Mouse (Mus musculus) liver, embryonic 14.5 days (tissue): ENCODE results near the gene Cacna1d.

Experiments used
- CTCF ChIP-seq: IDR thresholded peaks from 2 replicates; pipeline ENCODE4 v1.5.1; 2016; ENCODE audit warnings: antibody characterized with exemption, low read depth, control low read depth
- EP300 ChIP-seq: IDR thresholded peaks from 2 replicates; pipeline ENCODE4 v1.6.1; 2016; ENCODE audit warnings: antibody characterized with exemption, low read depth

DNA sequence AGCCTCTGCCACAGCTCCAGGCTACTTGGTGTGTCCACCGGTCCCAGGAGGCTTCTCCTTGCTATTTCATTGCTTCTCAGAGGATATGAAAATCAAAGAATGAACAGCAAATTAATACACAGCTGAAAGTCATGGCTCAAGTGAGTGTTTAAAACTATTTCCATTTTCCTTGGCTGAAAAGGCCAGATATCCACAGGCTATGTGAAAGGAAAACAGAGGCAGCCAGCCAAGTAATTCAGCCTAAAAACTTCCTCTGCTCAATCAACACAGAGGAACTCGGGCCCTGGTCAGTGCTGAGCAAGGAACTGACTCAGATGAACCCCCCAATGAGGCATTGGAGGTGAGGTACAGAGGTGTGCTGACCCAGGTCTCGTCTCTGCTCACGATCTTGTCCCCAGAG lies 165.0 kb downstream of the Cacna1d start:
- TF ChIP-seq CTCF (no peak), EP300 (no peak)
